Mouse (Mus musculus): Measurements from ENCODE around the gene Mogat2. TPM values are rescaled to one million over a fixed set of nuclear protein-coding genes. Genes with fewer than 3 reads are reported as not detected.
A peak's percentile ranks its signal among the peaks of the same experiment; 100 is the strongest.

Mogat2 gene
- polyA plus RNA-seq, 1 experiment, result 7.4 TPM

GRCm38 (mm10) chr7:99226662-99227061 lies 11.8 kb downstream of the Mogat2 start:
- no peaks in the 10 kb centered on the region for H3K4me1 ChIP-seq (ENCODE audit: control insufficient read depth, insufficient read depth, low read length)
- no peak overlapping the region for H3K27ac ChIP-seq (ENCODE audit: insufficient read depth, low read length)
- TF ChIP-seq CTCF (IDR thresholded peaks at IDR 0.05; ENCODE audit: borderline replicate concordance, insufficient read depth, low read length) (no peak), POLR2A (IDR thresholded peaks at IDR 0.05; ENCODE audit: low read depth, low read length) (no peak)
- H3K4me3 ChIP-seq (ENCODE audit: insufficient read depth, low read length), result no peak overlapping the region

DNA sequence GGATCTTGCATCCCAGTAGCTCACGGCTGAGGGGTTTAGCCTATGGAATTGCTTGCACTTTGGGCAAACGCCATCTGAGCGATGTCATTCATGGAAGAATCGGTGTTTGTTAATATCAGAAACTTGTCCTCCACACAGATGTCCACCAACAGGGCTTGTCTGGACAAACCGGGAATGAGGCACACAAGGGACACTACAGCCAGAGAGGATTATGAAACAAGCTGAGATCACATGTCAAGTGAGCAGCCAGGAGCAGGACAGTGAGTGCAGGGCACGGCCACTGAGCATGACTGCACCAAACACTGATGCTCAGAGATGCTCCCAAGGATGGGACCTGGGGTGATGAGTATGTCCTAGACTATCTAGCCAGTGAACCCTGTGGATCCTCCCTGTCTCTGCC lies 13.0 kb downstream of the Mogat2 start:
- no peak overlapping the region for H3K4me3 ChIP-seq (ENCODE audit: insufficient read depth, low read length)
- H3K4me1 ChIP-seq (ENCODE audit: control insufficient read depth, insufficient read depth, low read length), result no peaks in the 10 kb centered on the region
- no peak overlapping the region for H3K27ac ChIP-seq (ENCODE audit: insufficient read depth, low read length)
- TF ChIP-seq CTCF (IDR thresholded peaks at IDR 0.05; ENCODE audit: borderline replicate concordance, insufficient read depth, low read length), result no peak
- no peak for TF ChIP-seq POLR2A (IDR thresholded peaks at IDR 0.05; ENCODE audit: low read depth, low read length)

GRCm38 (mm10) chr7:99224648-99225190 lies 13.7 kb downstream of the Mogat2 start:
- Histone ChIP-seq H3K4me1 (ENCODE audit: control insufficient read depth, insufficient read depth, low read length) (no peaks in the 10 kb centered on the region), H3K4me3 (ENCODE audit: insufficient read depth, low read length) (no peak overlapping the region)

DNA sequence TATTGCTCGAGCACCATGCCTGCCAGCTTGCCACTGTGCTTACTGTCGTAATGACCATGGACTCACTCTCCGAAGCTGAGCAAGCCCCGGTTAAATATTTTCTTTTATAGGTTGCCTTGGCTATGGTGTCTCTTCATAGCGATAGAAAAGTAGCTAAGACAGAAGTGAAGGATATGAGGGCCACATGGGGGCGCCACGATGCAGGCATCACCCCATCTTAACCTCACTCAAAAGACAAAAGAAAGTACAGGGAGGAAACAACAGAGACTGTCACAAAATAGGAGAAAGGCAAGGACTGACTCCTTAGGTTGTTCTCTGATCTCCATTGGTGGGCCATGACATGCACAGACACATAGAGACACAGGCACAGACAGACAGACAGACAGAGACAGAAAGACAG lies 14.2 kb downstream of the Mogat2 start:
- Histone ChIP-seq H3K27ac (ENCODE audit: insufficient read depth, low read length) (no peak overlapping the region), H3K4me1 (ENCODE audit: control insufficient read depth, insufficient read depth, low read length) (no peaks in the 10 kb centered on the region), H3K4me3 (ENCODE audit: insufficient read depth, low read length) (no peak overlapping the region)
- TF ChIP-seq CTCF (IDR thresholded peaks at IDR 0.05; ENCODE audit: borderline replicate concordance, insufficient read depth, low read length) (peak; percentile 8; the same call in 1 of the 2 replicates), POLR2A (IDR thresholded peaks at IDR 0.05; ENCODE audit: low read depth, low read length) (no peak)

More at GRCm38 (mm10) chr7:99224648-99225190, 13.7 kb downstream of the Mogat2 start:
- H3K27ac ChIP-seq (ENCODE audit: insufficient read depth, low read length), result no peak overlapping the region
- TF ChIP-seq POLR2A (IDR thresholded peaks at IDR 0.05; ENCODE audit: low read depth, low read length), result no peak
- no peak for TF ChIP-seq CTCF (IDR thresholded peaks at IDR 0.05; ENCODE audit: borderline replicate concordance, insufficient read depth, low read length)

- no peak overlapping the region for H3K27ac ChIP-seq (ENCODE audit: insufficient read depth, low read length)
- TF ChIP-seq CTCF (IDR thresholded peaks at IDR 0.05; ENCODE audit: borderline replicate concordance, insufficient read depth, low read length) (no peak), POLR2A (IDR thresholded peaks at IDR 0.05; ENCODE audit: low read depth, low read length) (no peak)
- H3K4me3 ChIP-seq (ENCODE audit: insufficient read depth, low read length), result no peak overlapping the region
- H3K4me1 ChIP-seq (ENCODE audit: control insufficient read depth, insufficient read depth, low read length), result peaks cover 7% of the 10 kb centered on the region; the same call in 1 of the 2 replicates
These were observed 20.9 kb downstream of the Mogat2 start for GRCm38 (mm10) chr7:99217338-99218074.

DNA sequence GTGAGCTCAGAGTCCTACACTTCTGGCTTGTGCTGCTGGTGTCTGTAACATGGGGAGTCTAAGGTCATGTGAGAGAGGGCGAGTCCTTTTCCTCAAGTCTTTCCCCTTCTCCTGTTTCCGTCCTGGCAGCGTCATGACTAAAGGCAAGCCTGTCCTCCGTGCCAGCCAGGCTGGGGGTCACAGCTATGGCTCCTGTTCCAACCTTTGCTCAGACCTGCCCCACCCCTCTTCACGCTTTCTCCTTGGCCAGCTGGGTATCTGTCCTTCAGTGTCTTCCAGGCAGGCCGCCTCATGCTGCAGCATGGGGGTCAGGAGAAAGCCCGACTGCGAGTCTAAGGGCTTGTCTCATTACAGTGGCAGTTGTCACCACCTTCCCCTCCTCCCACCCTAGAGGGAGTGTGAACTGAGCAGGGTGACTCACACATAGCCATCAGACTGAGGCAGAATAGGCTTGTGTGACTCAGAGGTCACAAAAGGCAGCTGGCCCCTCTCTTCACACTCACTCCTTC lies 23.0 kb downstream of the Mogat2 start:
- no peak overlapping the region for H3K4me3 ChIP-seq (ENCODE audit: insufficient read depth, low read length)
- peaks cover 7% of the 10 kb centered on the region; the same call in 1 of the 2 replicates for H3K4me1 ChIP-seq (ENCODE audit: control insufficient read depth, insufficient read depth, low read length)
- TF ChIP-seq CTCF (IDR thresholded peaks at IDR 0.05; ENCODE audit: borderline replicate concordance, insufficient read depth, low read length), result no peak
- no peak for TF ChIP-seq POLR2A (IDR thresholded peaks at IDR 0.05; ENCODE audit: low read depth, low read length)
- H3K27ac ChIP-seq (ENCODE audit: insufficient read depth, low read length), result no peak overlapping the region

DNA sequence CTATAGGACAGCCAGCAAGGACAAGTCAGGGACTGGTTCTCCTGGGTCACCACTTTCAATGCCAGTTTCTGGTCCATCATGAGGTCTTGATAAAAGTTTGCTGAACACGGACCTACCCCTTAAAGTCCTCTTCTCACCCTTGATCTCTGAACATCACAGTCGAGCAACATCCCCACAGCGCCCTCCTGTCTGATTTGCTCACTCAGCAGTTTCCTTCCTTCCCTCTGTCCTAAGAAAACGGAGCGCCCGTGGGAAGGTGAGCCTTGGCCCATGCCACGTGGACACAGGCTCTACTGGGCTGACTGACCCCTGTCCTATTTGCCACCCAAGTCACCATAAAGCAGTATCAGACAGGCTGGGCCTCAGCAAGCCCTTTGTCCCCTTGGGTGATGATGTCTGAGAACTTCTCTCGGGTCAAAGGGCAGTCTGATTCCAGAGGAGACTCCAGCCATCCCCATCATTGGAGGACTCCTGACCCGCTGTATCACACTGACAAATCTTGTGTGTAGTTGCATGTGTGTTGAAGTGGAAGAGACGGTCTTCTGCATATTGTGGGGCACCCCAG lies 23.7 kb downstream of the Mogat2 start:
- no peak for TF ChIP-seq POLR2A (IDR thresholded peaks at IDR 0.05; ENCODE audit: low read depth, low read length)
- TF ChIP-seq CTCF (IDR thresholded peaks at IDR 0.05; ENCODE audit: borderline replicate concordance, insufficient read depth, low read length), result no peak
- peaks cover 7% of the 10 kb centered on the region; the same call in 1 of the 2 replicates for H3K4me1 ChIP-seq (ENCODE audit: control insufficient read depth, insufficient read depth, low read length)
- no peak overlapping the region for H3K27ac ChIP-seq (ENCODE audit: insufficient read depth, low read length)
- no peak overlapping the region for H3K4me3 ChIP-seq (ENCODE audit: insufficient read depth, low read length)

DNA sequence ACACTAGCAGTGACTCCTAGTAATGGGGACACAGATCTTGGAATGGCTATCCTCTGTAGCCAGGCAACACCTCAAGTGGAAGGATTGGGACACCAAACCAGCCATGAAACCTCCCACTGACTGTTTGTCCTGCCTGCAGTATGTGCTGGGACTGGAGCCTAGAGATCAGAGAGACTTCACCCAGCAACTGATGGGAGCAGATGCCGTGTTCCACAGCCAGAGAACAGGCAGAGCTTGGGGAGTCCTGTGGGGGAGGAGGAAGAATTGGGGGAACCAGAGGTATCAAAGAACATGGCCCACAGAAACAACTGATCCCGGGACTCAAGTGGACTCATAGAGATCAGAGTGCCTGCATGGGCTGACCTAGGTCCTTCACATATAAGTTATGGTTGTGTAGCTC lies 24.7 kb downstream of the Mogat2 start:
- TF ChIP-seq POLR2A (IDR thresholded peaks at IDR 0.05; ENCODE audit: low read depth, low read length) (no peak), CTCF (IDR thresholded peaks at IDR 0.05; ENCODE audit: borderline replicate concordance, insufficient read depth, low read length) (no peak)
- Histone ChIP-seq H3K4me3 (ENCODE audit: insufficient read depth, low read length) (no peak overlapping the region), H3K4me1 (ENCODE audit: control insufficient read depth, insufficient read depth, low read length) (peaks cover 7% of the 10 kb centered on the region; the same call in 1 of the 2 replicates), H3K27ac (ENCODE audit: insufficient read depth, low read length) (no peak overlapping the region)

GRCm38 (mm10) chr7:99213056-99213455 lies 25.4 kb downstream of the Mogat2 start:
- peaks cover 7% of the 10 kb centered on the region; the same call in 1 of the 2 replicates for H3K4me1 ChIP-seq (ENCODE audit: control insufficient read depth, insufficient read depth, low read length)
- TF ChIP-seq CTCF (IDR thresholded peaks at IDR 0.05; ENCODE audit: borderline replicate concordance, insufficient read depth, low read length) (no peak), POLR2A (IDR thresholded peaks at IDR 0.05; ENCODE audit: low read depth, low read length) (no peak)
- no peak overlapping the region for H3K4me3 ChIP-seq (ENCODE audit: insufficient read depth, low read length)
- H3K27ac ChIP-seq (ENCODE audit: insufficient read depth, low read length), result no peak overlapping the region

DNA sequence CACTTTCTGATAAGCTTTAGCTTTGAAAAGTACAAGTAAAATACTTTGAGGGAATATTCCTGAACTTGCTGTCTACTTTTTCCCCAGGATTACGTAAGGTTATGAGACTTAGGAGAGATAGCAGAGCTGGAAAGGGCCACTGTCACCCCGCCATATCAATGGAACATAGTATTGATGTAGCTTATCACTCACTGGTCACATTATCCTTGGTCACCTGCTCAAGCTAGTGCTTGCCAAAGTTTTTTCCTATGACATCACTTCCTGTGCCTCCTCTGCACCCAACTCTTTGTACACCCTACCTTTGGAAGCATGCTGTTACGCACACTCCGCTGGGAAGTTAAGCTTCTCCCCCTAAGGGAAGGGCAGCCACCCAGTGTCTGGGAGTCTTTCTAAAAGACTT lies 29.7 kb downstream of the Mogat2 start:
- Histone ChIP-seq H3K4me3 (ENCODE audit: insufficient read depth, low read length) (no peak overlapping the region), H3K27ac (ENCODE audit: insufficient read depth, low read length) (no peak overlapping the region), H3K4me1 (ENCODE audit: control insufficient read depth, insufficient read depth, low read length) (no peaks in the 10 kb centered on the region)
- TF ChIP-seq CTCF (IDR thresholded peaks at IDR 0.05; ENCODE audit: borderline replicate concordance, insufficient read depth, low read length), result no peak
- no peak for TF ChIP-seq POLR2A (IDR thresholded peaks at IDR 0.05; ENCODE audit: low read depth, low read length)
